Mouse (Mus musculus): ENCODE measurements around the gene Gm20517.

Gene Gm20517

DNA sequence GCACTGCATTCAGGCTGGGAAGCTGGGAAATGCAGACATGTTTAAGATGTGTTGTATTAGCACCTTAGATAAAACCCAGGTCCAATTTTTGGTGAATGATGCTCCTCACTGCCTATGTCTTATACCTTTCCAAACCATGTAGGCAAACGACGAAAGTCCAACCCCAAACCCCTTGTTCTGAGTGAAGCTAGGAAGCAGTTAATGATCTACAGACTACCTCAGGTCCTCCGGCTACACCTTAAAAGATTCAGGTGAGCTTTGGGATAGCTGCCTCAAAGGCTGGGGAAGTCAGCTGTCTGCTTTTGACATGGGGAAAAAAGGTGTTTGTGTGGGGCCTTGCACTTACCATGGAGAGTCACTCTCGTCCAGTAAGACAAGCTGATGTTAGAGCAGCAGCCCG, 67.3 kb downstream of the Gm20517 start:
- DNase-seq (ENCODE audit: low spot score), result no peak

DNA sequence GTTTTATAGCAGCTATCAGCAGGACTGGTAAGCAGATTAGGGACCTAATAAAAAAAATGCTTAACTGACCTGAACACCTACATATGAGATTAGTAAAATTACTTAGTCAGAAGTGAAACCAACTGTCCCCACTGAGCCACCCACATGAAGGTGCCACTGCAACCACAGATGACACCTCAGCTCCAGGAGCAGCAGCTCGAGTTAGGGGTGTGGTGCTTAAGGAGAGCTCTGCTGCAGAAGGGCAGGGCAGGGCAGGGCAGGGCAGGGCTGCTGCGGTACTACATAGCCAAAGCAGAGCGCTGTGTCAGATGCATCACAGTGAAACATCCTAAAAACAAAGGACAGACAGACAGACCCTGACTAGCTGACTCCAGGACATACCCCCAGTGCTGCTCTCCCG, 71.4 kb downstream of the Gm20517 start:
- DNase-seq (ENCODE audit: low spot score), result no peak

DNA sequence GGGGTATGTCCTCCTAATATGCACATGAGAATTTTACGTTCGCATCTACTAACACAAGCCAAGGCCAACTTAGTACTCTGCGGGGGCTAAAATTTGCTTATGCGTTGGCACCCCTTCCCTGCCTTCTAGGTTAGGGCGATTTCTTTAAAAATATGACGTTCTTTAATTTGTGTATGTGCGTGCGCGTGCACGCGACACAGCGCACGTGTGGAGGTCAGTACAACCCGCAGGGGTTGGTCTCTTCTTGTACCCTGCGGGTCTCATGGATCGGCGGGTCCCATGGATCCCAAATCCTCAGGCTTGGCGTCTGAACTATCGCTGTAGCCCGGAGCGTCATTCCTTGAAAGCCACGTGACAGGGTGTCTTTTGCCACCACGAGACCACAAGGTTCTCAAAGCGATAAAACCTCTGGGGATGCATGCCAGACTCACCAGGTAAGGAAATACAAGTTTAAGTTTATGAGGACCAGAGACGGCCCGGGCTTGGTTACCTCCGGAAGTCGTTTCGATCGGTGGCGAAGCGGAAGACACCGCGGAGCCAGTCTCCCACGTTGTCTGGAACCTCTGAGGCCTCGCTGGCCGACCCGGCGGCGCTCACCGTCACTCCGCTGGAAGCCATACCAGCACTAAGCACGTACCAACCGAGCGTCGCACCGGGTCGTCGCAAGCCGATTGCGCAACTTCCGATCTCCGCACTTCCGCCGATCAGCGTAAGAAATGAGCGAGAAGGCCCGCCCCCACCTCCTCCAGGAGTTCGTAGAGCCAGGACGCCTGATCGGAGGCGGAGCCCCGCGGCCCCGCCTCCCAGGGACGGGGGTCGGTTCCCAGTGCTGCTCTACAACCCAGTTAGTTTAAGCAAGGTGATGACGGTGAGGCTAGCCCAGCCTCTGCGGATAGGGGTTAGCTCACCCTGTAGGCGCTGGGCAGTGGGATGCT, 76.3 kb downstream of the Gm20517 start:
- DNase-seq (ENCODE audit: low spot score), result peak; percentile 92

DNA sequence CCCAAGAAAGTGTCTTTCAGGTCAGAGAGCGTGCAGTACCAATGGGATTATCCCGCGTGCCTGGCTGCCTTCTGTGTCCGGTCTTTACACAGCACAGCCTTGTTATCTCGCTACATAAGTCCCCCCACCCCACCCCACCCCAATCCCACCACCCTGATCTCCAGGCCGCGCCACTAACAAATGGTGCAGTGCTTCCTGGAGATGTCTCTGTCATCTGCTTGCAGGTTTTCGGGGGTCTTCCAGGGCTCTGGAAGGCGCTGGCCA, 76.9 kb downstream of the Gm20517 start, which contains the start of gene Tomm6:
Gene Tomm6 (minus strand): TSS at position 43 of the 264 bp plus-strand sequence.
- no peak for DNase-seq (ENCODE audit: low spot score)

DNA sequence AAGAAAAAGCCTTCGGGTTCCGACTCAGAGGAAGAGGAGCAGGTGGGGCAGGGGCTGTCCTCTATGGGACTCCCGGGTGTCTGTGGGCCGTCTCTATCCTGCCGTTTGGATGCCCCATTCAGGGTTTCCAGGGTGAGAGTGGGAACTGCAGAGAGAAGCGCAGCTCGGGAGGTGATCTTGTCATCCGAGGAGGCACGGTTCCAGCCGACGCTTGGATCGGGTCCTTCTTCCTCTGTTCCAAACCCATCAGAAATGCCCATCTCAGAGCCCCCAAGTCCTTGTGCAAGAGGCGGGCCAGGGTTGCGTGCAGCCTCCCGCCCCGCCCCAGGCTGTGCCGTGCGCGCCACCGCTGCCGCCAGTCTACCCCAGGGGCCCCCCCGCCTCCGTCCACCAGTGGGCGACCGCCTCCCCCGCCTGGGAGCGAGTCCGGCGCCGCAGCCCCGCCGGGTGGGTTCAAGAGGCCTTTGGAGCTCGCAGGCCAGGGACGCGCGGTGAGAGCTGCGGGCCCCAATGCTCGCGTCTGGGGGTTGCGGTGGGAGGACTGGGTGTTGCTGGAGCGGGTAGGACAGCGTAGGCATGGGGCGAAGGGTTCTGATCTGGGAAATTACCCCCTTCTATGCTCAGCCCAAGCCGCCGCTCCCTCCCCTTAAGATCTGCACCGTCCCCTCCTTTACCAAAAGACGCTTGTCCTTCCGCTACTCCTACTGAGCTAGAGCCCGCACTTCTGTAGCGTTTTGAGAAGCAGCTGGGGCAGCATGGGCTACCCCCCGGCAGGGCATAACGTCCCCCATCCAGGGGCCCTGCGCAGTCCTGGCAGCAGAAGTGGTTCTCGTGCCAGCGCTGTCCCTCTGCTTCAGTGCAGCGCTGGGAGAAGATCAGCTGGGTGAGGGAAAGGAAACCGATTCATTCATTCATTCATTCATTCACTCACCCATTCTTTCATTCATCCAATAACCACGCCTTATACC, 77.5 kb downstream of the Gm20517 start, which contains the start of gene Frs3:
Gene Frs3 (plus strand): TSS at position 423 of the 968 bp plus-strand sequence.
- peak; percentile 57 for DNase-seq (ENCODE audit: low spot score)

DNA sequence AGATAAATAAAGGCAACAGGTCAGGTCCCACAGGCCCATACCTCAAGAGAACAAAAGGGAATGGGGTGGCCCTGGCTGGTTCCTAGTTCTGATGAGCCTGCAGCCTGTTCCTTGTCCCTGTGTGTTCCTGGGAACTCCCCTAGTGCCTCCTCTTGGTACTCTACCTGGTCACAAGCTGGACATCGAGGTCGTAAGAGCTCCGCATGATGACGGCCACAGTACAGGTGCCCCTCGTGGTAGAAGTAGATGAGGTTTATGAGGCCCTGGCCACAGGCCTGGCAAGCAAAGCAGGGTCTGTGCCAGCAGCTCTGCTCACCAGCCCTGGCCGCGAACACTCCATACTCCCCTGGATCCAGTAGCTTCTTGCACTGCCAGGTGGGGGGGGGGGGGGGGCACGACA, 78.5 kb downstream of the Gm20517 start:
- no peak for DNase-seq (ENCODE audit: low spot score)

DNA sequence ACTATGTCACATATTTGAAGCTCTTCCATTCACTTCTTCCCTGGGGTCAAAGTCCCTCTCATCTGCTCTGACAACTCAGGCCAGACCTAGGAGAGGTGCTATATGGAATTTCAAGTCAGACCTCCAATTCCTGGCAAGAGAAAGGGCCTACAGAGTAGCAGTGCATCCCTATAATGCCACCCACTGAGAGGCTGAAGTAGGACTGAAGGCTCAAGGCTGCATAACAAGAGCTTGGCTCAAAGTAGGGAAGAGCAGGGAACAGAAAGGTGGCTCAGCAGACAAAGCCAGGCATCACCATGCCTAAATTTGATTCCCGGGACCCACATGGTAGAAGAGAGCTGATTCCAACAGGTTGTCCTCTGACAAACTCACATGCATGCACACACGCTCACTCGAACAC, 80.3 kb downstream of the Gm20517 start:
- DNase-seq (ENCODE audit: low spot score), result no peak

DNA sequence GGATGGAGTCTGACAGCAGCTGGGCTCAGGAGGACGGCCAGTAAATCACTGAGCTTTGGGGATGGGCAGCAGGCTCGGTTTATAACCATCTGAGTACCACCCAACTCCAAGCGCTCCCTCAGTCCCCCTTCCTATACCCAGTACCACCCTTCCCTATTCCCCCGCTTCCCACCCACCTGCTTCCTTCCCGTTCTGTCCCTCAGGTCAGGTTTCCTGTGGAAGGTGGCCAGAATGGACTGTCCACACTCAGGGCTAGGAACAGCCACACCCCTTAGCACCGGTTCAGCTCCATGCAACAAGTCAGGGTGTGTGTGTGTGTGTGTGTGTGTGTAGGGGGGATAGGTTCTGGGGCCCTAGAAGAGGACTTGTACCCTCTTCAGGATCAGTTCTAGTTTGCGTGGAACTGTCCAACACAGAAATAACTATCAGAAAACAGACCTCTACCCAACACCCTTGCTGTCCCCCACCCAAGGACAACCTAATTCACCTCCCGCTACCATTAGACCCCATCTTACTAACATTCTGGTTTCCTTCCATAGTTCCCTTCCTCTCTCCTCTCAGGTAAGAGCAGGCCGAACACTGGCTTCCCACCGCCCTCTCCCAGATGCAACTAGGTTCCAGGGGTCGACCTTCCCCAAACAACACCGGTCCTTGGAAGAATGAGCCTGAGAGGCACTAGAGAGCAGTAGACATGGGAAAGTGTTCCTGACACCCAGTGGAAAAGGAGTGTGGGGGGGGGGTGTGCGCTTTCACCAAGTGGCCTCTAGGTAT, 82.5 kb downstream of the Gm20517 start:
- no peak for DNase-seq (ENCODE audit: low spot score)

DNA sequence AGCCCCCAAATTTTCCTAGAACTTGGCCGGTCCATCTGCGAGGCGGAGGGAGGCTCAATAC, 82.9 kb downstream of the Gm20517 start, which contains the start of gene Gm21981:
Gene Gm21981 (minus strand): TSS at position 14 of the 61 bp plus-strand sequence.
- no peak for DNase-seq (ENCODE audit: low spot score)

DNA sequence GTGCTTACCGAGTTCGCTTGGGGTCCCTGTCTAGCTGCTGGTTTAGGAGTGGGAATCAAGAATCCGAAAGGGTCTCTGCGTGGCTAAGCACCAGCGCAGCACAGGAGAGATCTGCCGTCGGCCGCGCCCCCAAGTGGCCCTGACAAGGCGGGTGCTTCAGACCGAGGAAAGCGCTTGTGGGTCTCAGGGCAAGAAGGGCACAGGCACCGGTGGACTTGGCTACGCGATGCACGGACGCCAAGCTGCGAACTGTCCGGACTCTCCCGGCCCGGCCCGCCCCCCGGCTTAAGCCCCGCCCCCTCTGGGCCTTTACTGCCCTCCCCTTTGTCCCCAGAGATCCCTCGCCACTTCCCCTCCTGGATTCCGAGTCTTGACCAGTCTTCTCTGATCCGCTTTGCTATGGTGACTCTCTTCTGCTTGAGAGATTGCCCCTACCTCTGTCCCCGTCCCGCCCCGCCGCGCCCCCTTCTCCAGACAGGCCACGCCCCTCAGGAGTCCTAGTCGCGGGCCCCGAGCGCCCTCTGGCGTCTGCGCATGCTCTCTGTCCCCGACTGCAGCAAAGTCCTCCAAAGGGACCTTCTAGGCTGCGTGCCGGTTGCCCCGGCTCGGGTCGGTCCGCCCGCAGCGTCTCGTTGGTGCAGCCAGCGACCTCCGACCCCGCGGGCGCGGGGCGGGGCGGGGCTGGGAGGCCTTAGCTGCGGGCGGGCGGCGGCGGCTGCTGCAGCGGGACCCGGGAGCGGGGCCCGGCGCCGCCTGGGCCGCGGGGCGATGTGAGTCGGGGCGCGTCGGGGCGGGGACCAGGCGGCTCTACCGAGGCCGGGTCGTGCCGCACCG, 83.3 kb downstream of the Gm20517 start, which contains the start of gene Prickle4:
Gene Prickle4 (minus strand): TSS at position 234 of the 834 bp plus-strand sequence.
- peak; percentile 95 for DNase-seq (ENCODE audit: low spot score)

DNA sequence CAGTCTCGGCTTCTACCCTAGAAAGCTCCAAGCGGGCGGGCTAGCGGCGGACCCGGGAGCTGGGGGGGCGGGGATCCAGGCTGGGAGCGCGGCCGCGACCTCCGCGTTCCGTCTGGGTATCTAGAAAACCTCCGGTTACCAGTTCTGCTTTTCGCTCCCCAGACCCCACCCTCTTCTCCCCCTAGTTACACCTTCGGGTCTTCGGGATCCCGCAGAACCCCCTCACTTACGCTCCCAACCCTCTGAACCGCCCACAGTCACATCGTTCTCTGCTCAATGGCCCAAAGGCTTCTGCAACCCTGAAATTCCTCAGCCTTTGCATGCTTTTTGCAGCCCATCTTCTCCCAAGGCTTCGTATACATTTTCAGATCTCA, 83.9 kb downstream of the Gm20517 start:
- no peak for DNase-seq (ENCODE audit: low spot score)

DNA sequence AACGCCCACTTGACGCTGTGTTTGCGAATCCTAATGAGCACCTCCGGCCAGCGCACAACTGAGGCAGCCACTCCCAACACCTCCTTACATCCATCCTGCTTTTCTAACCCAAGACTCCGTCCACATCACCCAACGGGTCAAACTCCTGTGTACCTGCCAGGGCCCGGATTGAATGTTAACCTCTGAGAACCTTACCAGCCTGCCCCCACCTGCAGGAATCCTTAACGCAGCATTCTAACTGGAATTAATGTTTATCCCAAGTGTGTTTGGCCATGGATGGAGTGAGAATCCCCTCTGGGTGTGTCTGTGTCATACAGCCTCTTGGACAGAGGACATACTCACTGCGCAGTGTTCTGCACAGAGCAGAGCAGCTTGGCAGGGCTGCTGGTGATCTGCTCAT, 86.8 kb downstream of the Gm20517 start:
- no peak for DNase-seq (ENCODE audit: low spot score)

DNA sequence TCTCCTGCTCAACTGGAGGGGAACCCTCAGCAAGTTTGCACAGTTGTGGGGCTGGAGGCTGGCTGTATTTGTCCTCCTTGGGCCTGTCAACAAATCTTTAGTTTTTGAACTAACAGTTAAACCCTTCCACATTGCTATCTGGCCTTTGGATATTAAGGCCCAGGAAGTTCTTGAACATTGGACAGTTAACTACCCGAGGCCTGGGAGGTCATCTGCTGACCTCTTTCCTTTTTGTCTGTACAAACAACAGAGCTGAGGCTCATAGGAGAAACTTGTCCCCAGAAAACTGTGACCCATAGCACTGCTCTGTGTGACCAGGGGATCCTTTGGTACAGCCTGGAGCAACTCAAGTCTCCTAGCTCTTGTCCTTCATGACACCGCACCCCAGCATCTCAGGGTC, 87.7 kb downstream of the Gm20517 start:
- DNase-seq (ENCODE audit: low spot score), result no peak

DNA sequence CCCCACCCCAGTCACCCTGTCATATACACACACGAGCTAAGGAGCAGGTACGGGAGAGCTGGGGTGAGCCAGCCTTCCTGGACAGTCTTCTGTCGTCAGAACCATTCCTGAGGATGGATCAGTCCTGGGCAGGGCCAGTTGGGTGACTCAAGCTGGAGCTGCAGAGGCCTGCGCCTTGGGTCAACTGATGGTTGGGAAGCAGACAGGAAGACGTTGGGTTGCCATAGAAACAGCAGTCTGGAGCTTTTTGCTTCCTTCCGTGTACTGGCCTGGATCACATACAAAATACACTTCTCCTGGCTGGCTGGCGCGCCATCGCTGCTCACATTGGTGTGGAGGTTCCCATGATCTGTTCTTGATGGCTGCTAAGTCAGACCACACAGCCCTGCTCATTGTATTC, 90.4 kb downstream of the Gm20517 start:
- DNase-seq (ENCODE audit: low spot score), result no peak

DNA sequence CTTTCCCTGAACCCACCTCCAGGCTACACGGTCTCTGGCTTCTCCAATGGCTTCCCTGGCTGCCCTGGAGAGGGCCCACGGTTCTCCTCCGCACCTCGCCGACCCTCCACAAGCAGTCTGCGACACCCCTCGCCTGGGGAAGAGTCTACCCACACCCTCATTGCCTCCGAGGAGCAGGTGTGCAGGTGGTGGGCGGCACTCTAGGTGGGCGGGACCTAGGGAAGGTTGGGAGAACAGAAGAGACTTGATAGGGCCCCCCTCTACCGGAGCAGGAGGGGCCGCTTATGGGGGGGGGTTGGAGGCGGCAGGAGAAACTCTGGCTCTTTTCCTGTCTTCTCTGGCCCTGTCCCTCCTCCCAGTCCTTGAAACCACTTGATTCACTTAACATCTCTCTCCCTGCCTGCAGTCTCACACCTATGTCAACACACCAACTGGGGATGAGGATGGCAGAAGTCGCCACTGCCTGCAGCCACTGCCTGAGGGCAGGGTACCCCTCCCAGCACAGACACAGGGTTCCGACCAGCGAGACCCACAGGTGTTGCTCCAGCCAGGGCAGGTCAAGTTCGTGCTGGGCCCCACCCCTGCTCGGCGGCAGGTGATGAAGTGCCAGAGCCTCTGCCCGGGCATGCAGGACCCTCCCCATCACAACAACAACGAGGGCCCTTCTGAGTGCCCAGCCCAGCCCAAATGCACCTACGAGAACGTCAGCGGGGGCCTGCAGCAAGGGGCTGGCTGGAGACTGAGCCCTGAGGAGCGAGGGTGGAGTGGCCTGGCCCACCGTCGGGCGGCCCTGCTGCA, 91.4 kb downstream of the Gm20517 start:
- DNase-seq (ENCODE audit: low spot score), result no peak

DNA sequence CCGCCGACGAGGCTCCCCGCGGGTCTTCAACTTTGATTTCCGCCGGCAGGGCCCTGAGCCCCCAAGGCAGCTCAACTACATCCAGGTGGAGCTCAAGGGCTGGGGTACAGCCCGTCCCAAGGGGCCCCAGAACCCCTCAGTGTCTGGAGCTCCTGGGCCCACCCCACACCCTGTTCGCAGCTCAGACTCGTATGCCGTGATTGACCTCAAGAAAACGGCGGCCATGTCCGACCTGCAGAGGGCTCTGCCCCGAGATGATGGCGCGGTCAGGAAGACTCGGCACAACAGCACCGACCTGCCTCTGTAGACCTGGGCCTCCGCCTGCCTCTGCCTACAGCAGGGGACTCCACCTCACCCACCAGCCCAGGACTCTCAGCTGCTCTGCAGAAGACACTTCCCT, 92.2 kb downstream of the Gm20517 start:
- DNase-seq (ENCODE audit: low spot score), result no peak

DNA sequence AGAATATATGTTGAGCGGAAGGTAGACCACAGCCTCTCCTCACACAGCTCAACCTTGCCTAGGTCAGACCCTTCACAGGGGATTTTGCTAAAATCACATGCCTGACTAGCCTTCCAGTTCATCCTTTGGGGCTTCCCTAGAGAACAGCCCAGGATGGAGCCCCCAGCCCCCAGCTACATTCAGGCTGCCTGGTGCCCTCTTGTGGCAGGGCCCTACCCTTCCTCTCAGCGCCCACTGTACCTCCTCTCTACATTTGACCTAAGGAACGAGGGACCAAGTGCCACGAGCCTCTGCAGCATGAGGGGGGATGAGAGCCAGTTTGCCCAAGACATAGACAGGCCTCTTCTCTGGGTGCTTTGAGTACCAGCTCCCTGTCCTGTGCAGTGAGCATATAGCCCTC, 93.3 kb downstream of the Gm20517 start:
- no peak for DNase-seq (ENCODE audit: low spot score)

DNA sequence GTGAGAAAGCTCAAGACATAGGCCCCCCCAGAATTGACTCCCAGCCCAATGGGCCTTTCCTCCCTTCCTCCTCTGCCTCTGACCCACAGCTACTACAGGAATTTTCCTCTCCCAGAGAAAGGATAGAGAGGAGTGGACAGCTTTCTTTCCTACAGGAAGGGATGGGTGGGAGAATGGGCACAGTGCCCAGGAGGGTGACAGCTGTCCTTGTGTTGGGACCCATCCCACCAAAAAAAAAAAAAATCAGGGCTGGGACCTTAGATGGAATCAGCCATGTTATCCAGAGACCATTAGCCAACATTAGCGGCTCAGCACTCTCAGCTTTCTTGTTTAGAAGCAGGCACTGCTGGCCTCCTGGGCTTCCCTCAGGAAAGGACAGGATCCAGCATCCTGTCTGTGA, 94.8 kb downstream of the Gm20517 start:
- no peak for DNase-seq (ENCODE audit: low spot score)

DNA sequence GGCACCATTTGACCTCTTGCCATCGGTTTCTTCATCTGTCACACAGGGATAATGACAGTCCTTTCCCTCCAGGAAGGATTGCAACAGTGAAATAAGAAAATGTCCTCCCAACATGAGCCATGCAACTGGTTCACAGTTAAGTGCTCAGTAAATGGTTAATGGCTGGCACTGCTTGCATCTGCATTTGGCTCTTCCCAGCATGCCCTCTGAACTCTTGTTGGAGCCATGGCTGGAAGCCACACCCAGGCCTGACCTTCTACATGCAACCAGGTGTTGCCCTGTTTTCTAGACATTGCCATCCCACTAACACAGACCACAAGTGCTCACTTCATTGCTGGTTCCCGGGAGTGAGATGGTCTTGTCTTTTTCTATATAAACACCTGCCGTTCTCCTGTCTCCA, 96.6 kb downstream of the Gm20517 start:
- DNase-seq (ENCODE audit: low spot score), result no peak

DNA sequence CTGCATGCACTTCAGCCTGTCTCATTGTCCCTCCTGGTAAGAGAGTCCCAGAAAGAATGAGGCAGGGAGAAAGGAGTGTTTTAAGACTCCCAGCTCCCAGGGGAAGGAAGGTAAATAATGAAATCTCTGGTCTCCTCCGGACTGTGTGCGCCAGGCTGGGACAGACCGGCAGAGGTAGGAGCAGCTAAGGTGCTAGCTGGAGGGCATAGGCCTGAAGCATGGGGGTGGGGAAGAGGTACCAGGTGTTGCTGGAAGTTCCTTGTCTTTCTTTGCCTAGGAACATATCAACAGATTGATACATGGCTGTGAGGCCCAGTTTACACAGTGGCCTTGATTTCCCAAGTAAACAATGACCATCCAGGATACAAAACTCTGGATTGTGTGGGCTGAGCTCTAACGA, 97.6 kb downstream of the Gm20517 start:
- no peak for DNase-seq (ENCODE audit: low spot score)

DNA sequence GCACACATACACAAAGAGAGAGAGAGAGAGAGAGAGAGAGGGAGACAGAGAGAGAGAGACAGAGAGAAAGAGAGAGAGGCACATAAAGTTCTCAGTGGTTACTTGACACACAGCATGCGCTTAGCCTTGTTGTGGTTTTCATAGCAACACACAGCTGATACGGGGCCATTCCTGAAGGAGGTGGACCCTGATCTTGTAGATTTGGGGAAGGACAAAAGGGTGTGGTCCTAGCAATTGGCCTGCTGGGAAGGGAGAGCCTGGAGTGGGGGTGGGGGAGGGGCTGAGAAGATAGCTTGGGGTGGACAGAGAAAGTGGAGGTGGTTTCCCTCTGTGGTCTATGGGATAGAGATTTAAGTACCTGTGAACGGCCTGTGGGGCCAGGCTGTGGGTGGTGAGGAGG, 98.6 kb downstream of the Gm20517 start:
- no peak for DNase-seq (ENCODE audit: low spot score)

Data from ovary, adult 18-20 months (tissue).